Mouse (Mus musculus) midbrain, embryonic 16.5 days (tissue): ENCODE measurements around the gene Ncoa1. TPM values are rescaled to one million over a fixed set of nuclear protein-coding genes. Genes with fewer than 3 reads are reported as not detected.

Experiments
- ATAC-seq: fragments of 200-750 bp; cut with Nextera tagmentation; 2 replicates; pipeline ENCODE4 v1.8.0; 2017; ENCODE audit warnings: moderate TSS enrichment
- H3K27ac ChIP-seq: fragments of 300-500 bp; sonication (generic); 2 replicates; pipeline ENCODE4 v1.5.1; 2014; ENCODE audit warnings: mild to moderate bottlenecking, low read length, mixed read lengths
- H3K27me3 ChIP-seq: fragments of 300-500 bp; sonication (generic); 2 replicates; pipeline ENCODE4 v1.6.1; 2014; ENCODE audit warnings: low read depth, low read length, mixed read lengths; ENCODE audit not compliant: control insufficient read depth, insufficient read depth
- H3K36me3 ChIP-seq: fragments of 300-500 bp; sonication (generic); 2 replicates; pipeline ENCODE4 v1.6.1; 2014; ENCODE audit warnings: mild to moderate bottlenecking, low read length, moderate library complexity, mixed read lengths; ENCODE audit not compliant: control insufficient read depth, insufficient read depth
- H3K4me1 ChIP-seq: fragments of 300-500 bp; sonication (generic); 2 replicates; pipeline ENCODE4 v1.6.1; 2014; ENCODE audit warnings: mild to moderate bottlenecking, low read length, mixed read lengths; ENCODE audit not compliant: control insufficient read depth, insufficient read depth
- H3K4me2 ChIP-seq: fragments of 300-500 bp; sonication (generic); 2 replicates; pipeline ENCODE4 v1.6.1; 2014; ENCODE audit warnings: mild to moderate bottlenecking, low read length, mixed read lengths
- H3K4me3 ChIP-seq: fragments of 300-500 bp; sonication (generic); 2 replicates; pipeline ENCODE4 v1.5.1; 2014; ENCODE audit warnings: low read depth, mild to moderate bottlenecking, low read length, moderate library complexity, mixed read lengths
- H3K9ac ChIP-seq: fragments of 300-500 bp; sonication (generic); 2 replicates; pipeline ENCODE4 v1.6.1; 2014; ENCODE audit warnings: low read depth, low read length, mixed read lengths
- H3K9me3 ChIP-seq: fragments of 300-500 bp; sonication (generic); replicated peaks from 2 replicates; pipeline ENCODE4 v1.6.1; 2014; ENCODE audit warnings: mild to moderate bottlenecking, low read length, mixed read lengths; ENCODE audit not compliant: control insufficient read depth, poor library complexity, severe bottlenecking
- WGBS: fragments of 180-500 bp; shearing (Covaris S2); extraction: QIAGEN DNeasy Blood & Tissue Kit; methylation state at CpG from one replicate; pipeline ENCODE4 v1.1.7; 2014; 5-methylcytosine and 5-hydroxymethylcytosine counted together
- polyA plus RNA-seq: library from polyadenylated mRNA; unstranded; fragments of >200 nt; fragmentation: Nextera tagmentation; extraction: Ambion mirVana; gene quantifications from 2 replicates; pipeline ENCODE4 v1.2.1, GENCODE M21; 2015

The Ncoa1 gene
- polyA plus RNA-seq, 1 experiment from 2014 or later, result 10.9 TPM

DNA sequence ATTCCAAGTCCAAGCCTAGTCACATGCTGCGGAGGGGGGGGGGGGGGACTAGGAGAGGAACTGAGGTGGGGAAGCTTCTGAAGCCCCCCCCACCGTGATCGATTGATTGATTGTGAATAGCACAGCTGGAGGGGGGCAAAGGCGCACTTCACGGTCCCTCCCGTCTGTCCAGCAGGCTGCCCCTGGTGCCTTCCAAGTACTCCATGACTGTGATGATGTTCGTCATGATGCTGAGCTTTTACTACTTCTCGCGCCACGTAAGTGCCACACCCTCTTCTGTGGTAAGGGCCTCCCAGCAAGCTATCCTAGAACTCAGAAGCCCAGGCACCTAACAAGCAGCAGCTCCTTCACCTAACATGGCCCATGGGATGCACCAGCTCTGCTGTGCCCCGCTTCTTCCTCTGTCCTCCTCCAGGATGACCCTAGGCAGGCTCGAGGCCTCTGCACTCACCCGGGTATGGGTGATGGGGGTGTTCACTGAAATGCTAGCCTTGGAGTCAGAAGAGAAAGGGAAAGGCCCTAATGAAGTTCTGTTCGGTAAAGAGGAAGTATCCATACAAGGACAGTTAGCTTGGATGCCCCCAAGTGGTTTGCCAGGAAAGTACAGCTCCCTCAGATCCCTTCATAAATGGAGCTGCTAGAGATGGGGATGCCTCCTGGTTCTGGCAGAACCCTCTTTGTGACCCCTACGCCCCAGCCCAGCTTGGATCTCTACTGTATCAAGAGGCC, 268.4 kb downstream of the Ncoa1 start:
- Histone ChIP-seq H3K4me2 (no peak overlapping the region), H3K4me3 (no peak overlapping the region), H3K9me3 (no peaks in the 10 kb centered on the region), H3K9ac (no peak overlapping the region), H3K27ac (no peak overlapping the region), H3K4me1 (no peaks in the 10 kb centered on the region), H3K36me3 (peaks cover 33% of the 10 kb centered on the region), H3K27me3 (no peaks in the 10 kb centered on the region)
- 73% methylated on average over 15 of the region's 15 CpGs for WGBS
- no peak; the same call in 1 of the 2 replicates for ATAC-seq

DNA sequence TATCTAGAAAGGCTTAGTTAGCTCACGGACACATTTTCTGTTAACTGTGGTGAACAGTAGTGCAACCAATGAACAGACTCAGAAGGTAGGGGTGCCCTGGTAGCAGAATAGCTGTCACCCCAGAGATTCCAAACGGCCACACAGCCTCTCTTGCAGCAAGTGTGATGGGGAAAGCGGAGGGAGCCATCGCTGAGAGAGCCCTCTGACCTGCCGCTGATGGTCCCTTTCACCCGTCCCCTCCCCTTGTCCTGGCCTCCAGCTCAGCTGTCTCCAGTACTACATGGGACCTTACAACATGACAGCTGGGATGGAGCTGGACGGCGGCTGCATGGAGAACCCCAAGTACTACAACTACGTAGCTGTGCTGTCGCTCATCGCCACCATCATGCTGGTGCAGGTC, 270.9 kb downstream of the Ncoa1 start:
- H3K36me3 ChIP-seq, result peaks cover 20% of the 10 kb centered on the region
- no peak overlapping the region for H3K27ac ChIP-seq
- no peaks in the 10 kb centered on the region for H3K27me3 ChIP-seq
- no peak overlapping the region for H3K9ac ChIP-seq
- H3K4me3 ChIP-seq, result no peak overlapping the region
- no peak for ATAC-seq
- H3K9me3 ChIP-seq, result no peaks in the 10 kb centered on the region
- WGBS, result 96% methylated on average over 11 of the region's 11 CpGs
- no peak overlapping the region for H3K4me2 ChIP-seq
- no peaks in the 10 kb centered on the region for H3K4me1 ChIP-seq

DNA sequence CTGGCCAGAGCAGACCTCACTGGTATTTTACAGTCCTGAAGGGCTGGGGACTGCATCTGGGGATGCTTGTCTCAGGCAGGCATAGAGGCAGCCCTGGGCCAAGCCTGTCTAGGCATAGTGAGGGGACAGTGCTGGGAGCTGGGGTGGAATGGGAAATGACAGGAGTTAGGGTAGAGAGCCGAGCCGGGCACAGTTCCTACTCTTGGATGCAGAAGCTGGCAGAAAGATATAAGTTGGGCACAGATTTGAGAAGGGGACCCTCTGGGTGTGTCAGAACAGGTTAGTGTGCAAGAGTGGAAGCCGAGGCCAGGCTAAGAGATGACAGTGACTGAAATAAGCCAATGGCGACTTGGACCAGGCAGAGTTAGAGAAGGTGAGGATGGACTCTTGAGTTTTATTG, 274.8 kb downstream of the Ncoa1 start:
- H3K4me2 ChIP-seq, result no peak overlapping the region
- 87% methylated on average over 4 of the region's 4 CpGs for whole genome bisulfite sequencing
- no peaks in the 10 kb centered on the region for H3K4me1 ChIP-seq
- H3K27ac ChIP-seq, result no peak overlapping the region
- no peak overlapping the region for H3K9ac ChIP-seq
- ATAC-seq, result no peak
- H3K27me3 ChIP-seq, result no peaks in the 10 kb centered on the region
- no peak overlapping the region for H3K4me3 ChIP-seq
- H3K9me3 ChIP-seq, result no peaks in the 10 kb centered on the region
- H3K36me3 ChIP-seq, result peaks cover 27% of the 10 kb centered on the region

DNA sequence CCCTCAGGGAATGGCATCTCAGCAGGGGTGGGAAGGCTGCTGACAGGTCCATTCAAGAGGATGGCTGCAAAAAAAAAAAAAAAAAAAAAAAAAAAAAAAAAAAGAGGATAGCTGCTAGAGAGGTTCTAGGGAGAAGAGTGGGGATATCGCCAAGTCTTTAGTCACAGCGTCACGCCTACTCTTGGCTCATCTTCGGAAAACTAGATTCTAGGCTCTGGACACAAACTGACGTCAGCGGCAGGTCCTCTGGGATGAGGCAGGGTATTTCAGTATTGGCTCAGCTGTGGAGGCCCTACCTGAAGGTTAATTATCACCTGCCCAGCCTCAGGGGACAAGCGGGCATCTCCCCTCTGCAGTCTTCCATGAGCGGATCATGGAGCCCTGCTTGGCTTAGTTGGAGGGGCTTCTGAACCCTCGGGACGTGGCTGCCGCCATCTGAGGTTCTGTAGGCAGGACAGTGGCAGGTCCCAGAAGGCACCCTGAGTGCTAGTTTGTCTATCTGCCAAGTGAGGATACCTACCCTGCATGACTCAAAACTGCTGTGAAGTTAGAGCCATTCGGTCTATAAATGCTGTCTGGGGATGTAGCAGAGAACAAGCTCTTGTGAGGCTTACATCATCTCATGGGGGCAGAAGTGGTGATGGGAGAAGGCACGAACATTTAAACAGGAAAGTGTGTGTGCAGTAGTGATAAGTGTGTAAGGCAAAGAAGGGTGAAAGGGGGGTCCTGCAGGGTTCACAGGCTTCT, 275.4 kb downstream of the Ncoa1 start:
- H3K9me3 ChIP-seq, result no peaks in the 10 kb centered on the region
- WGBS, result 88% methylated on average over 13 of the region's 13 CpGs
- H3K4me1 ChIP-seq, result no peaks in the 10 kb centered on the region
- no peak overlapping the region for H3K4me3 ChIP-seq
- H3K9ac ChIP-seq, result no peak overlapping the region
- no peak overlapping the region for H3K4me2 ChIP-seq
- H3K36me3 ChIP-seq, result peaks cover 23% of the 10 kb centered on the region
- no peak for ATAC-seq
- H3K27ac ChIP-seq, result no peak overlapping the region
- no peaks in the 10 kb centered on the region for H3K27me3 ChIP-seq

DNA sequence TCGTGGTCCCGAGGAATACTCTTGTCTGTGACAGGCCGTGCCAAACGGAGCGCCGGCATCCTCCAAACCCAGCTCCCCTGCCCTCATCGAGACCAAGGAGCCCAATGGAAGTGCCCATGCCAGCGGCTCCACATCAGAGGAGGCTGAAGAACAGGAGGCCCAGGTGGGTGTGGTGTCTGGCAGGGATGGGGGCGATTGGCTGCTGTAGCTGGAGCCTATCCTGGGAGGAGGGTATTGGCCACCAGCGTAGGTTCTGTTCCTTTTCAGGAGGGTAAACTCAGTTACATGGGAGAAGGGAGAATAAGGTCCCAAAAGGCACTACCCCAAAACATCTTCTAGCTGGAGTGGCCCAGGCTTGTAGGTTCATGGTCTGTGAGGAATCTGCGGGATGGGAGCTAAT, 277.7 kb downstream of the Ncoa1 start:
- WGBS, result 95% methylated on average over 11 of the region's 11 CpGs
- Histone ChIP-seq H3K4me3 (no peak overlapping the region), H3K9ac (no peak overlapping the region), H3K4me1 (no peaks in the 10 kb centered on the region), H3K27ac (no peak overlapping the region), H3K9me3 (no peaks in the 10 kb centered on the region), H3K36me3 (peaks cover 17% of the 10 kb centered on the region), H3K27me3 (no peaks in the 10 kb centered on the region), H3K4me2 (no peak overlapping the region)
- ATAC-seq, result no peak

DNA sequence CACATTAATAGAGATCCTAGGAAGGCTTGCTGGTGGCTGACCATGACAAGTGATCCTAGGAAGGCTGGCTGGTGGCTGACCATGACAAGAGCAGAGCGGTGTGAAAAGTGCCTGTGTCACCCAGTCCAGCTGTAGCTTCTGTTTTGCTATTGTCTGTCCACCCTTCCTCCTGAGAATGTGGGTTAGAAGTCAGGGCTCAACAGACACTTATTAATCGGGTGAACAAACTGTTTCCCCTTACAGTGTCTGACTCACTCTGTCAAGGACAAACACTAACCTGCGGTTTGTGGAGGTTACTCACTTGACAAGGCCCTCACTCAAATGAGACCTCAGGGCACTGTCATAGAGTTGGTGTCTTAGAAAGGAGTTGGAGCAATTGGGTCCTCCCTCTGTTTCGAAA, 278.3 kb downstream of the Ncoa1 start:
- no peak overlapping the region for H3K27ac ChIP-seq
- WGBS, result over 99% methylated on average over 4 of the region's 4 CpGs
- no peaks in the 10 kb centered on the region for H3K27me3 ChIP-seq
- no peak overlapping the region for H3K4me3 ChIP-seq
- H3K4me1 ChIP-seq, result no peaks in the 10 kb centered on the region
- no peak for ATAC-seq
- H3K36me3 ChIP-seq, result peaks cover 17% of the 10 kb centered on the region
- no peaks in the 10 kb centered on the region for H3K9me3 ChIP-seq
- no peak overlapping the region for H3K4me2 ChIP-seq
- no peak overlapping the region for H3K9ac ChIP-seq

Other genes with a start within 250 kb of the Ncoa1 start
- gene Ptrhd1, start 243.2 kb downstream of the Ncoa1 start, polyA plus RNA-seq, result 5.2 and 5.5 TPM in 2 replicates
- gene Cenpo, start 242.9 kb downstream of the Ncoa1 start, polyA plus RNA-seq, result 7.4 and 8.5 TPM in 2 replicates
- 19.4 and 20.3 TPM in 2 replicates for gene Itsn2, start 115.5 kb upstream of the Ncoa1 start, polyA plus RNA-seq
- not detected in 2 replicates for gene Gm3625, start 115.7 kb upstream of the Ncoa1 start, polyA plus RNA-seq